Mouse (Mus musculus) embryonic facial prominence, embryonic 15.5 days (tissue): ENCODE data around the gene Slc5a10. TPM values are rescaled to one million over a fixed set of nuclear protein-coding genes. Genes with fewer than 3 reads are reported as not detected.
"Not testable (repeated sequence)": the region's sequence is repeated elsewhere in the genome, so short reads cannot be mapped to it uniquely, and the experiment has no call there.

Experiments used
- ATAC-seq: fragments of 200-750 bp; cut with Nextera tagmentation; 2 replicates; pipeline ENCODE4 v1.8.0; 2017; ENCODE audit warnings: low read depth, moderate TSS enrichment; ENCODE audit not compliant: insufficient number of reproducible peaks, low FRiP score, low TSS enrichment
- H3K27ac ChIP-seq: fragments of 300-500 bp; sonication (generic); replicated peaks from 2 replicates; pipeline ENCODE4 v1.5.1; 2015; ENCODE audit warnings: mild to moderate bottlenecking, inconsistent platforms
- H3K27me3 ChIP-seq: fragments of 300-500 bp; sonication (generic); 2 replicates; pipeline ENCODE4 v1.6.1; 2015; ENCODE audit warnings: inconsistent platforms
- H3K36me3 ChIP-seq: fragments of 300-500 bp; sonication (generic); 2 replicates; pipeline ENCODE4 v1.6.1; 2015; ENCODE audit warnings: mild to moderate bottlenecking, inconsistent platforms
- H3K4me1 ChIP-seq: fragments of 300-500 bp; sonication (generic); 2 replicates; pipeline ENCODE4 v1.6.1; 2015; ENCODE audit warnings: inconsistent platforms
- H3K4me2 ChIP-seq: fragments of 300-500 bp; sonication (generic); replicated peaks from 2 replicates; pipeline ENCODE4 v1.6.1; 2015; ENCODE audit warnings: mild to moderate bottlenecking, inconsistent platforms
- H3K4me3 ChIP-seq: fragments of 300-500 bp; sonication (generic); replicated peaks from 2 replicates; pipeline ENCODE4 v1.5.1; 2015; ENCODE audit warnings: mild to moderate bottlenecking, inconsistent platforms
- H3K9ac ChIP-seq: fragments of 300-500 bp; sonication (generic); 2 replicates; pipeline ENCODE4 v1.6.1; 2015; ENCODE audit warnings: inconsistent platforms
- H3K9me3 ChIP-seq: fragments of 300-500 bp; sonication (generic); replicated peaks from 2 replicates; pipeline ENCODE4 v1.6.1; 2016; ENCODE audit warnings: inconsistent platforms
- WGBS: fragments of 180-500 bp; shearing (Covaris S2); methylation state at CpG from one replicate; pipeline ENCODE4 v1.1.7; 2015; 5-methylcytosine and 5-hydroxymethylcytosine counted together
- polyA plus RNA-seq: library from polyadenylated mRNA; unstranded; fragments of >200 nt; fragmentation: Nextera tagmentation; extraction: Ambion mirVana; gene quantifications from 2 replicates; pipeline ENCODE4 v1.2.1, GENCODE M21; 2015

Slc5a10 gene
- polyA plus RNA-seq, 1 experiment from 2014 or later, result 0.15 TPM

DNA sequence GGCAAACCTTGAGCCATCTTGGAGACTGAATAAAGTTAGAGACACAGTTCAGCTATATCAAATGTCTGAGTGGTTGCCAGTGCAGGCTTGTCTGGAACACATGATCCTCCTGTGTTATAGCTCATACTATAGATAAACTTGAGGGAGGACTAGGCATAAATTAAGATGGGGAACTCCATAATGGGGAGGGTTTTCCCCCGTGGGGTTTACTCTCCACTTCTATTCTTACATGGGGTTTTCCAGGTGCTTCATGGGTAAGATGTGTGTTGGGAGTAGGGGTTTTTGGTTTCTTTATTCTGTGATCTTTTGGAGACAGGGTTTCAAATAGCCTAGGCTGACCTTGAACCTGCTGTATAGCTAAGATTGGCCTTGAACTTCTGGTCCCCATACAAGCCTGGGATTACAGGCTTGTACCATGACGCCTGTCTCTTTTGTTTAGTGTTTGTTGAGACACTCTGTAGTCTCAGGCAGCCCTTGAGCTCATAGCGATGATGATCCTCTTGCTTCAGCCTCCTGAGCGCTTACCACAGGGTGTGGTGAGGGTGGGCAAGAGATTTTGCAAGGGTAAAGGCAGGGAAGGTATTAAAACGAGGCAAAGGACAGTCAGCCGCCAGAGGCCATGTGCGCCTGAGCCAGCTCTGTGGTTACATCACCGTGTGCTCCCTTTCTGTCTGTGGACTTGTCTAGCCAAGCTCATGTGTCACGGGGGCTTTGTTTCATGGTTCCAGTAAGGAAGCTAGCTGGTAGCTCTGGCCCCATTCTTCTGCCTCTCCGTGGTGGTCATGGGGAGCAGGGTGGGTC is 73.3 kb downstream of the Slc5a10 start:
- no peak overlapping the region for H3K4me2 ChIP-seq
- ATAC-seq, result no peak
- 63% methylated on average over 10 of the region's 10 CpGs for WGBS
- H3K27ac ChIP-seq, result no peak overlapping the region
- H3K36me3 ChIP-seq, result no peaks in the 10 kb centered on the region
- H3K9me3 ChIP-seq, result no peaks in the 10 kb centered on the region
- H3K27me3 ChIP-seq, result no peaks in the 10 kb centered on the region
- no peak overlapping the region for H3K9ac ChIP-seq
- no peak overlapping the region for H3K4me3 ChIP-seq
- H3K4me1 ChIP-seq, result peaks cover 8% of the 10 kb centered on the region; the same call in 1 of the 2 replicates

DNA sequence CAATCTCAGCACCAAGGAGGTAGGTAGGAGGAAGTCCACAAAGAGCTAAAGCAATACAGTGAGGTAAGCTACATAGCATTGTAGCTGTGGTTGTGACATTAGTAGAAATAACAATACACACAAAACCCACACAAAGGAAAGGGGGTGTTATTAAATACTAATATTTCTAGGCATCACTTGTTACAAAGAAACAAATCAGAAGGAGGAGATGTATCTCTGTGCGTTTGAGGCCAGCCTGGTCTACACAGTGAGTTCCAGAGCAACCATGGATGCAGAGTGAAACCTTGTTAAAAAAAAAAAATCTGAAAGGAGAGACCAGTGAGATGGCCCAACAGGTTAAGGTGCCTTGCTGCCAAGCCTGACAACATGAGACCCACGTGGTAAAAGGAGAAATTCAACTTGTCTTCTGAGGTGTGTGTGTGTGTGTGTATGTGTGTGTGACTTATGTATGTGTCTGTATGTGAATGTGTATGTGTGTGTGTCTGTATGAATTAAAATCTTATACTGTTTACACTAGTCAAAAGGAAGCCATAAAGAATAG is 74.1 kb downstream of the Slc5a10 start:
- Histone ChIP-seq H3K36me3 (no peaks in the 10 kb centered on the region), H3K4me3 (no peak overlapping the region), H3K27me3 (no peaks in the 10 kb centered on the region), H3K4me2 (no peak overlapping the region), H3K9ac (no peak overlapping the region), H3K27ac (no peak overlapping the region), H3K4me1 (peaks cover 8% of the 10 kb centered on the region; the same call in 1 of the 2 replicates), H3K9me3 (no peaks in the 10 kb centered on the region)
- ATAC-seq, result no peak
- WGBS, result 60% methylated on average over 2 of the region's 2 CpGs

DNA sequence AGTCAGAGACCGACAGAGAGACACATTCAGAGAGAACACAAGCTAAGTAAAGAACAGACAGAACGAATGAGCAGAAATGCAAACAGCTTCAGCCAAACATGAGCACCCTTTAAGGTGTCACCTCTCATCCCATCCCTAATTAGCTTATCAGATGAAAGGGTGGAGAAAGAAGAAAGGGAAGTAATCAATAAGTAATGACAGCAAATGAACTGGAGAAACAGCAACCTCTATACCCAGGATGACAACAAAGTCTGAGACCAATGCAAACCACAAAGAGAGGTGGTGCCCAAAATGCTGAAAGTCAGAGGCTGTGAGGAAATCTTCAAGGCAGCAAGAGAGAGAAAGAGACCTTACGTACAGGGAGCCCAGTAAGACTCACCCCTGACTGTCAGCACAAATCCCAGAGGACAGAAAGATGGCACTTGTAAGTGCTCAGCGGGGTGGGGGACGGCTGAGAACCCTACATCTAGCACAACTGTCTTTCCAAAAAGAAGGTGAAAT is 75.2 kb downstream of the Slc5a10 start:
- no peak overlapping the region for H3K9ac ChIP-seq
- H3K4me3 ChIP-seq, result no peak overlapping the region
- H3K4me2 ChIP-seq, result no peak overlapping the region
- ATAC-seq, result no peak
- H3K4me1 ChIP-seq, result peaks cover 8% of the 10 kb centered on the region; the same call in 1 of the 2 replicates
- no peaks in the 10 kb centered on the region for H3K9me3 ChIP-seq
- H3K36me3 ChIP-seq, result no peaks in the 10 kb centered on the region
- peak overlapping the region; percentile 66; the same call in 1 of the 2 replicates for H3K27ac ChIP-seq
- 79% methylated on average over 5 of the region's 5 CpGs for WGBS
- no peaks in the 10 kb centered on the region for H3K27me3 ChIP-seq

DNA sequence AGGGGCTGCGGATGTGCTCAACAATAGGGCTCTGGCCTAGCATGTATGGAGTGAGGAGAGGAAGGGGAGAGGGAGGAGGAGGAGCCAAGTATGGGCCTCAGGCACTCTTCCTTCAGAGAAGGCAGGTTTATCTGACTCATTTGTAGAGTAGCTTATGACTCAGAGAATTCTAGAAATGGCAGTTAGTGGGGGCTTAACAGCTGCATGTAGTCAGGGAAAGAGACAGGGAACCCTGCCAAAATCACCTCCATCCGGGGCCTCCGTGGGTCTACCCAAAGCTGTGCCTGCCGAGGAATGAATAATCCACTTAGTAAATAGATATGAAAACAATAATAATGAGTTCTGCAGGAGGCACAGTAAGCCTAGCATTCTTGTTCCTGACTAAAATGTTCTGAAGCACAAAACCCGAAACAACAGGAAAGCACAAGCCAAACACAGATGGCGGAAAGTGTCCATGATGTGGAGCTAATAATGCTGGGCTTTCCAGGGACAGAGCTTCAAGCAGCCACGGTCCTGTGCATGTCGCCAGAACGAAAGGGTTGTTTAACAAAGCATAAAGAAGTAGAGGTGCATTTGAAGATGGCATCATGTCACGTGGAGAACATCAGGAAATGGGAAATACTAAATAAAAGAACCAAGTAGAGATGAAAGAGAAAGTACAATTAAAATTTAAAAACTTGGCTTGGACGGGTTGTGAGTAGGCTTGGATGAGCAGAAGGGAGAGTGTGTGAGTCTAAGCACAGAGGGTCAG is 75.9 kb downstream of the Slc5a10 start:
- no peak overlapping the region for H3K9ac ChIP-seq
- H3K4me3 ChIP-seq, result no peak overlapping the region
- no peaks in the 10 kb centered on the region for H3K27me3 ChIP-seq
- peaks cover 8% of the 10 kb centered on the region; the same call in 1 of the 2 replicates for H3K4me1 ChIP-seq
- H3K9me3 ChIP-seq, result no peaks in the 10 kb centered on the region
- peak overlapping the region; percentile 66 for H3K27ac ChIP-seq
- ATAC-seq, result 0 out of 2 replicates have a peak, but pooled peaks have one; percentile 43
- H3K36me3 ChIP-seq, result no peaks in the 10 kb centered on the region
- H3K4me2 ChIP-seq, result no peak overlapping the region
- 46% methylated on average over 11 of the region's 11 CpGs for WGBS

DNA sequence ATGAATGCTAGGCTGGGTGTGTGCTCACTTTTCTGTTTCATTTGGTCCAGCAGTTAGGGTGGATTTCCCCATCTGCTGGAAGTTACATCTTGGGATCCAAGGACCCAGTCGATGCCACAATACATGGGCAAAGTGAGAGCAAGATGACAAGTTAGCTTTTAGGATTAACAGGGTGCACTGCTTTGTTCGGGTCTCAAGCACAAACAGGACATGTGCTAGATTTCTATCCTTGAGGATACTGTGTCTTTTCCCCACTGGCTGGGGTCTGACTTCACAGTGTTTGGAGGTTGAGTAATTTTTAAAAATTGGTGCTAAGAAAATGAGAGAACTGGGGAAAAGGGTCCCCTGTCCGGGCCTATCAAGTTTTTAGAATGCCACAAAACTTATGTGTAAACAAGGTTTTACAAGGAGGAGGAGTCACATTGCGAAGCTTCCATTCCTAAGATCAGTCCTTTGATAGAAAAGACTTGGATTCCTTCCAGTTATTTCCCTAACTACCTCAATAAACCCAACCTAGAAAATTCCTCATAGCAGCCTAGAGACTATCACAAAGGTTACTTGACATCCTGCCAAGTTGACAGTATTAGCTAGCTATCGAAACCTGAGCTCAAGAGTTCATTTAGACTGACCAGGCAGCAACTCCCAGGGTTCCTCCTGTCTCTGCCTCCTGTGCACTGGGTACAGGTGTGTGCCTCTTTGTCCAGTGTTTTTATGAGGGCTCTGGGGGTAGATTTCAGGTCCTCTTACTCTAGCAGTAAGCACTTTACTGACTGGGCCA is 77.3 kb downstream of the Slc5a10 start:
- no peaks in the 10 kb centered on the region for H3K27me3 ChIP-seq
- no peak for ATAC-seq
- no peaks in the 10 kb centered on the region for H3K9me3 ChIP-seq
- 68% methylated on average over 5 of the region's 5 CpGs for WGBS
- H3K36me3 ChIP-seq, result no peaks in the 10 kb centered on the region
- no peak overlapping the region for H3K27ac ChIP-seq
- peaks cover 8% of the 10 kb centered on the region; the same call in 1 of the 2 replicates for H3K4me1 ChIP-seq
- no peak overlapping the region for H3K9ac ChIP-seq
- no peak overlapping the region for H3K4me2 ChIP-seq
- H3K4me3 ChIP-seq, result no peak overlapping the region

DNA sequence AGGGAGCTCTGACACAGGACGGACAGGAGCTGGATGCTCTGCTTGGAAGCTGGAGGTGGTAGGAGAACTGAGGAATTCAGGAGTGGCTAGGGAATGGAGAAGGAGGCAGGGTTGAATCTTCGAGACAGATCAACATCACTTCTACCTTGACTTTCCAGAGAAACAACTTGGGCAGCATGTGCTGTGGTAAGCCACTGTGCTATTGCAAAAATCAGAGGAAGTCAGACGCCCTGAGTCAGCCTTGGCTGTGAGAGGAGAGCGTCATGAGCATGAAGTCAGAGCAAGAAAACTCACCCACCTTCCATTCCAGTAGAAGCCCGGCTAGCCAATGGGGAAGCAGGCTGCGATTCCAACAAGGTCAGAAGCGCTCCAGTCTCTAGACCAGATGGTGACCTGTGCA is 78.5 kb downstream of the Slc5a10 start:
- Histone ChIP-seq H3K36me3 (no peaks in the 10 kb centered on the region), H3K4me1 (peaks cover 8% of the 10 kb centered on the region; the same call in 1 of the 2 replicates), H3K27ac (no peak overlapping the region), H3K9ac (no peak overlapping the region), H3K27me3 (no peaks in the 10 kb centered on the region), H3K9me3 (no peaks in the 10 kb centered on the region), H3K4me3 (no peak overlapping the region), H3K4me2 (no peak overlapping the region)
- ATAC-seq, result no peak
- 77% methylated on average over 7 of the region's 7 CpGs for WGBS

DNA sequence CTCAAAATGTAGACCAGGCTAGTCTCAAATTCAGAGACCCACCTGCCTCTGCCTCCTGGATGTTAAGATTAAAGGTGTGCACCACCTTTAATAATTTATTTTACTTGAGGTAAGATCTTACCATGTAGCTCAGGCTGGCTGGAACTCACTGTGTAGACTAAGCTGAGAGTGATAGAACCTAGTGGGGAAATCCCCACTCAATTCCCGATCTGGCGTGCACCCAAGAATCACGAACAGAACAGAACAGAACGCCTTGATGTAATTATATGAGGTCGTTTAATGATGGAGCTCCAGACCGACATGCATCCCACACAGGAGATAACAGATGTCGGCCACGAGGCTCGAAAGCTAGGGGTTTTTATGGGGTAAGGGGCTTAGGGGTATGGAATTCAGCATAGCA is 80.0 kb downstream of the Slc5a10 start:
- not testable (repeated sequence) for ATAC-seq, H3K9ac ChIP-seq
- WGBS, result 47% methylated on average over 9 of the region's 9 CpGs

DNA sequence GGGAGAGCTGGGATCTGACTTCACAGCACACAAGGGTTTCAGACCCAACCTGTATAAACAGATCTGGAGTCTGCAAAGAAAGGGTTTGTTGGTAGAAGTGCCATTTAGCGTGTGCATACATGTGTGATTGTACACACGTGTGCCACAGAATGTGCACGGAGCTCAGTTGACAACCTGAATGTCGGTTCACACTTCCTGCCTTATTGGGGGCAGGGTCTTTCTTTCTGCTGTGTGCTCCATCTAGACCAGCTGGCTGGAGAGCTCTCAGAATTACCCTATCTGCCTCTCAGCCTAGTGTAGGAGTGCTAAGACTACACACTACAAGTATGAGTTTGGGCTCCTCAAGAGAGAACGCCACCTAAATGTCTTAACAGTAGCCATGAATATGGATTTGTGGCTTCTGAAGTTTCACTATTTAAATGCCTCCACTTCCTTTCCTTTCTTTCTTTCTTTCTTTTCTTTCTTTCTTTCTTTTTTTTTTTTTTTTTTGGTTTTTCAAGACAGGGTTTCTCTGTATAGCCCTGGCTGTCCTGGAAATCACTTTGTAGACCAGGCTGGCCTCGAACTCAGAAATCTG is 80.9 kb downstream of the Slc5a10 start:
- WGBS, result 79% methylated on average over 6 of the region's 6 CpGs
- no peak overlapping the region for H3K4me2 ChIP-seq
- no peaks in the 10 kb centered on the region for H3K9me3 ChIP-seq
- no peak for ATAC-seq
- H3K4me1 ChIP-seq, result peaks cover 5% of the 10 kb centered on the region; the same call in 1 of the 2 replicates
- no peak overlapping the region for H3K27ac ChIP-seq
- no peak overlapping the region for H3K9ac ChIP-seq
- no peaks in the 10 kb centered on the region for H3K36me3 ChIP-seq
- H3K4me3 ChIP-seq, result no peak overlapping the region
- no peaks in the 10 kb centered on the region for H3K27me3 ChIP-seq

More for the DNA sequence above, 80.0 kb downstream of the Slc5a10 start:
- H3K4me2 ChIP-seq, H3K27me3 ChIP-seq, H3K4me3 ChIP-seq, H3K4me1 ChIP-seq, H3K9me3 ChIP-seq, H3K36me3 ChIP-seq, H3K27ac ChIP-seq: not testable (repeated sequence)

DNA sequence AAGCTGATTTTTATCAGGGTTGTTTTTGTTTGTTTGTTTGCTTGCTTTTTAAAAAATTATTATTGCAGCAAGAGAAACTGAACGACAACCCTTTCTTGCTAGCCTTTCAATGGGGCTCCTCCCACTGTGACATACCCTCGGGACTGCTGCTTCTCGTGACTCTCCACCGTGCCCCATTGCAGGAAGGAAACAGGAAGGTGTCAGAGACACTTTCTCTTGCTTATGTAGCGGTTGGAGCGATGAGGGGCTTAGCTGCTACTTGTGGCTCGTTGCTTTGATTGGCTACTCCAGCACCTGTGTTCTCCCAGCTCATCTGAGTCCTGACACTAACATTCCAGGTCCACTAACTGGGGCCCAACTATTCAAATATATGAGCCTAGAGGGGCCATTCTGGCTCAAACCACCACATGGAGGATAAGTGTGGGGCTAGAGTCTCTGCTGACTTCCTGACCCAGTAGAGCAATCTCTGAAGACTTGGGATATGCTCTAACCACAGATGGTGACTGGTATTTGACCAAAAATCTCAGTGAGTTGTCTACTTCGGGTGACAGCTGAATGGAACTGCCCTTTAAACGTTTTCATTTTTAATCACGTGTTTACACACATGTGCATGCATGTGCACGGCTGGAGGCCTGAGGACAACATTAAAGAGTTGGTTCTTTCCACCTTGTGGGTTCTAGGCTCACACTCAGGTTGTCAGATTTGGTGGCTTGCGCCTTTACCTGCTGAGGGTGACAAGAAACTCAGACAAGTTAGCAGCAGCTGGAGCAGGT is 81.7 kb downstream of the Slc5a10 start:
- 69% methylated on average over 12 of the region's 12 CpGs for WGBS
- Histone ChIP-seq H3K27me3 (no peaks in the 10 kb centered on the region), H3K4me3 (no peak overlapping the region), H3K9me3 (no peaks in the 10 kb centered on the region), H3K36me3 (no peaks in the 10 kb centered on the region), H3K9ac (no peak overlapping the region), H3K27ac (no peak overlapping the region), H3K4me2 (no peak overlapping the region), H3K4me1 (no peaks in the 10 kb centered on the region)
- ATAC-seq, result no peak

DNA sequence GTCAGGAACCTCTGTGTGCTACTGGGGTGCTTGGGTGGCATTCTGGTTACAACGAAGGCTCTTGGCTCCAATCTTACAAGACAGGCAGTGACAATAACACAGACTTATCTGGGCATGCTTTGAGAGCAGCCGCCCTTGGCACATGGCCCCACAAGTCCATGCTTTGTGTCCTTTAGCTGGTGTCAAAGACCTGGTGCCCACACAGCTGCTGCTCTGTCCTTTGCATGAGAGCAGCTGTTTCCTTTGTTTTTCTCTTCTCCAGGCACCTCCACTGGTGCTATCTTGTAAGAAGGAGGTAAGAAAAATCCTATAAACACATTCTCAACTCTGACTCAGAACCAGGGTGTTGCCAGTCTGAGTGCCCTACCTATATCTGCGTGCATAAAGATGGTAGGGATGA is 82.8 kb downstream of the Slc5a10 start:
- Histone ChIP-seq H3K4me3 (no peak overlapping the region), H3K9ac (no peak overlapping the region), H3K9me3 (no peaks in the 10 kb centered on the region), H3K4me1 (no peaks in the 10 kb centered on the region), H3K27me3 (no peaks in the 10 kb centered on the region), H3K27ac (no peak overlapping the region), H3K4me2 (no peak overlapping the region), H3K36me3 (no peaks in the 10 kb centered on the region)
- no peak for ATAC-seq
- 83% methylated on average over 3 of the region's 3 CpGs for WGBS
